Mouse (Mus musculus) lung, embryonic 14.5 days (tissue): ENCODE measurements around the gene 2810004N23Rik. TPM values are rescaled to one million over a fixed set of nuclear protein-coding genes. Genes with fewer than 3 reads are reported as not detected.
A peak's percentile ranks its signal among the peaks of the same experiment; 100 is the strongest.

Experiments used
- ATAC-seq: fragments of 200-750 bp; cut with Nextera tagmentation; 2 replicates; pipeline ENCODE4 v1.8.0; 2017; ENCODE audit warnings: mild to moderate bottlenecking, moderate TSS enrichment, moderate library complexity; ENCODE audit not compliant: insufficient read depth
- DNase-seq: peaks from one replicate; pipeline ENCODE4 v3.0.0-alpha.2; 2015
- H3K27ac ChIP-seq: fragments of 300-500 bp; sonication (generic); 2 replicates; pipeline ENCODE4 v1.5.1; 2014; ENCODE audit warnings: low read depth, mild to moderate bottlenecking, moderate library complexity
- H3K27me3 ChIP-seq: fragments of 300-500 bp; sonication (generic); 2 replicates; pipeline ENCODE4 v1.6.1; 2014; ENCODE audit warnings: low read length, control low read depth; ENCODE audit not compliant: insufficient read depth
- H3K36me3 ChIP-seq: fragments of 300-500 bp; sonication (generic); 2 replicates; pipeline ENCODE4 v1.6.1; 2014; ENCODE audit warnings: control low read depth; ENCODE audit not compliant: insufficient read depth
- H3K4me1 ChIP-seq: fragments of 300-500 bp; sonication (generic); 2 replicates; pipeline ENCODE4 v1.6.1; 2014; ENCODE audit warnings: antibody characterized with exemption, control low read depth; ENCODE audit not compliant: insufficient read depth
- H3K4me2 ChIP-seq: fragments of 300-500 bp; sonication (generic); 2 replicates; pipeline ENCODE4 v1.6.1; 2014; ENCODE audit warnings: mild to moderate bottlenecking
- H3K4me3 ChIP-seq: fragments of 300-500 bp; sonication (generic); 2 replicates; pipeline ENCODE4 v1.5.1; 2014; ENCODE audit warnings: low read depth, low read length
- H3K9ac ChIP-seq: fragments of 300-500 bp; sonication (generic); 2 replicates; pipeline ENCODE4 v1.6.1; 2014
- H3K9me3 ChIP-seq: fragments of 300-500 bp; sonication (generic); 2 replicates; pipeline ENCODE4 v1.6.1; 2016; ENCODE audit warnings: low read depth, low read length, control low read depth
- CTCF ChIP-seq: IDR thresholded peaks from 2 replicates; pipeline ENCODE4 v1.5.1; 2016; ENCODE audit warnings: antibody characterized with exemption, low read depth
- WGBS: fragments of 180-500 bp; shearing (Covaris S2); extraction: QIAGEN DNeasy Blood & Tissue Kit; methylation state at CpG from one replicate; pipeline ENCODE4 v1.1.7; 2014; 5-methylcytosine and 5-hydroxymethylcytosine counted together
- polyA plus RNA-seq: library from polyadenylated mRNA; unstranded; fragments of >200 nt; fragmentation: Nextera tagmentation; extraction: Ambion mirVana; gene quantifications from 2 replicates; pipeline ENCODE4 v1.2.1, GENCODE M21; 2014

Gene 2810004N23Rik
- polyA plus RNA-seq, 1 experiment from 2014 or later: 44.5 TPM

DNA sequence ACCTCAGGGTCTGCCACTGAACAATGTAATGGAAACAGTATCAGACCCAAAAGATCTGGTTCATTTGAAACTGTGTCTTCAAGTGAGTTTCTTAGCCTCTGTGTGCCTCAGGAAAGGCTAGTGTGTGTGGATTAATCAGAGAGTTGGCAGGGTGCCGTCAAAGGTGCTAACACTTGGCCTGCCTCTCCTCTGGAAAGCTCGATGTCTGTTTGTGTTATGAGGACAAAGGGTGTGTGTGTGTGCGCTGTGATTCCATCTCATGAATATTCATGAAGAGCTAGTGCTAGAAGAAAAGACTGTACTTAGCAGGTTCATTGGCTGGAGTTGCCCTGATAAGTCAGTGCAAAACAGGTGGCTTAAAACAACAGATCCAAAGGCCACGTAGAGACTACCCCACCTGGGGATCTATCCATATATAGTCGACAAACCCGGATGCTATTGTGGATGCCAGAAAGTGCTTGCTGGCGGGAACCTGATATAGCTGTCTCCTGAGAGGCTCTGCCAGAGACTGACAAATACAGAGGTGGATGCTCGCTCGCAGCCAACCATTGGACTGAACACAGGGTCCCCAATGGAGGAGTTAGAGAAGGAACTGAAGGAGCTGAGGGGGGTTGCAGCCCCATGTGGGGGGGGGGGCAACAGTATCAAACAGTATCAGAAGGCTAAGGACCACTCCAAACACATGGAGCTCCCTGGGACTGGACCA is 52.1 kb downstream of the 2810004N23Rik start:
- Histone ChIP-seq H3K9ac (no peak overlapping the region), H3K4me1 (no peaks in the 10 kb centered on the region), H3K27me3 (no peaks in the 10 kb centered on the region), H3K4me2 (no peak overlapping the region), H3K36me3 (no peaks in the 10 kb centered on the region), H3K27ac (no peak overlapping the region), H3K4me3 (no peak overlapping the region), H3K9me3 (no peaks in the 10 kb centered on the region)
- ATAC-seq: no peak
- WGBS: 37% methylated on average over 9 of the region's 9 CpGs
- TF ChIP-seq CTCF: no peak
- no peak for DNase-seq

DNA sequence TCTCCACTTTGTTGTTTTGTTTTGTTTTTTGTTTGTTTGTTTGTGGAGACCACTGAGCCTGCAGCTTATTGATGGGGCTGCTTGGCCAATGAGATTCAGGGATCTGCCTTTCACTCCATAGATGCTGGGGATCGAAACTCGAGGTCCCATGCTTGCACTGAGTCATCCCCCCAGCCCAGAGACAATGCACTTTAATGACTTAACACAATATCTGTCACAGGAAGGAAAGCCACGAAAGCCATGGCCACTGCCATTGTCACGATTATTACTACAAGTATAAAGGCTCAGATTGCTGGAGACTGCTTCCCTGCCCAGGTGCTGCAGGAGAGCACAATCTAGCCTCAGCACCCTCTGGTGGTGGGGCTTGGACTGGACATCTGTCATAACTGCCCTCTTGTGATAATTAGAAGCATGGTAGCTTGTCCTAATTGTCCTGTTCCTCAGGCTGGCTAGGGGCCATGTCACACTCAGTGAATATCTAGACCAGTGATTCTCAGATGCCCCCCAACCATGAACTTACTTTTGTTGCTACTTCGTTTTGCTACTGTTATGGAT is 52.8 kb downstream of the 2810004N23Rik start:
- TF ChIP-seq CTCF: peak; percentile 43

DNA sequence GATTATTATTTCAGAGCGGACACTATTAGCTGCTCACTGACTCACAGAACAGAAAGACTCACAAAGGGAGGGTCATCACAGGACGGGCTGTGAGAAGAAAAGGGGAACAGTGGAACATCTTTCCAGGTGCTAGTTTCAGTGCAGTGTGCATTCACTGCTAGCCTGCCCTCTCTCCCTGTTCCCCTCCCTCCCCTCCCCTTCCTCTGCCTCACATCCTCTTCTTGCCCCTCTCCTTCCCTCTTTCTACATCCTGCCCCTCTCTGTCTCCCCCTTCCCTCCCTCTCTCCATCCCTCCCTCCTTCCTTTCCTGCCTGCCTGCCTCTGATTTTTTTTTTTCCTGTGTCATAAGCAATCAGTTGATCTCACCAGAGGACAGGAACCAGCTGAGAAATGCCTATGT is 53.5 kb downstream of the 2810004N23Rik start:
- TF ChIP-seq CTCF: no peak
- no peak for DNase-seq
- Histone ChIP-seq H3K9me3 (no peaks in the 10 kb centered on the region), H3K4me3 (no peak overlapping the region), H3K27ac (no peak overlapping the region), H3K4me1 (no peaks in the 10 kb centered on the region), H3K36me3 (no peaks in the 10 kb centered on the region), H3K9ac (no peak overlapping the region), H3K27me3 (no peaks in the 10 kb centered on the region), H3K4me2 (no peak overlapping the region)
- no peak for ATAC-seq
- WGBS: 55% methylated on average over 2 of the region's 2 CpGs

More for the DNA sequence above, 52.8 kb downstream of the 2810004N23Rik start:
- Histone ChIP-seq H3K4me3 (no peak overlapping the region), H3K36me3 (no peaks in the 10 kb centered on the region), H3K4me2 (no peak overlapping the region), H3K9ac (no peak overlapping the region), H3K27ac (no peak overlapping the region), H3K27me3 (no peaks in the 10 kb centered on the region), H3K9me3 (no peaks in the 10 kb centered on the region), H3K4me1 (no peaks in the 10 kb centered on the region)
- WGBS: 52% methylated on average over 5 of the region's 5 CpGs
- ATAC-seq: no peak
- DNase-seq: no peak

DNA sequence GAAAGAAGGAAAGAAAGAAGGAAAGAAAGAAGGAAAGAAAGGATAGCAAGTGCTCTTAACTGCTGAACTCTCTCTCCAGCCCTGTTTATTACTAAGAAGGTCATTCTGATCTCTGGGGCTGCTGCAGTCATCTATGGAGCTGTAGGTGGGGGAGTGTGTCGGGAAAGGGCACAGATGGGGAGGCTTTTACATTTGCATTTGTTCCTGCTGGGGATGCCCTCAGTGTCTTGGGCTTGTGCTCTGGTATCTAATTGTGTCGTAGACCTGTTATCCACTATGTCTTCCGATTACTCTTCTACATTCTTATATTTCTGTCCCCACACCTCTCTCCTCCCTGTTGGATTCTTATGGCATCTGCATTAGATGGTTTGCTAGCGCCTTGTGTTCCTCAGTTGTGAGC is 56.9 kb downstream of the 2810004N23Rik start:
- no peaks in the 10 kb centered on the region for H3K9me3 ChIP-seq
- 81% methylated on average over 4 of the region's 4 CpGs for WGBS

DNA sequence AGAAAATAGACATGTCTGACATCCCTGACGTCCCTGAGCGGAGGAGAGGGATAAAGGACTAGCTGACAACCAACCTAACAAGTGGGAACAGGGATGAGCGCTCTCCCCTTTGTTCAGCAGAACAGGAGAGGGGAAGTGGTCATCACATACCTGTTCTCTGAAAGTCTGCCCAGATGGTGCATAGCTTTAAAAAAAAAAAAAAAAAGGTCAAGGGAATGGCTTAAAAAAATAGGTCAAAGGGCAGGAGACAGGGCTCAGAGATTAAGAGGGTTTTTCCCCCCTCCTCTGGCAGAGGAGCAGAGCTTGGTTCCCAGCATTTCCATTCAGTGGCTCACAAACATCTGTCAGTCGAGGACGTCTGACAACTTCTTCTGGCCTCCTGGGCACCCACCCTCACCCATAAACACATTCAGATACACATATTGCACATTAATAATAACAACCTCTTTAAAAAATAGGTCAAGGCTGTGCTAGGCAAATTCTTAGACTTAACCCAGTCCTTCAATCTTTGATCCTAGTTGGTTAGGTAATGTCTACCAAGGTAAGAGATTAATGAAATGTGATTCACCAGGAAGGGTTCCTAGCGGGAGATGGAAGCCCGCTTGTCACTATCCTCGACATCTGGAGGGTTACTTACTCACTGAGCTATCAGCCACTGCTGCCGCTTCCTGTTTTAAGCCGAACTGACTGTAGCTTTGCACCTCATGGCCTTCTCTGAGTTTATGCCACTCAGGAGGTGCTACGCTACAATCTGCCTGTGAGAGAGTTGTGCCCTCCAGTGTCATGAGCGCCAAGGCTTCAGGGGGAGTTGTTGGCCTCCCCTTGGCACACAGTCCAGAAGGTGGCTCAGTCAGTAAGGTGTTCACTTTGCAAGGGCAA is 58.9 kb downstream of the 2810004N23Rik start:
- no peak overlapping the region for H3K9ac ChIP-seq
- no peaks in the 10 kb centered on the region for H3K36me3 ChIP-seq
- H3K4me1 ChIP-seq: no peaks in the 10 kb centered on the region
- no peaks in the 10 kb centered on the region for H3K27me3 ChIP-seq
- H3K27ac ChIP-seq: no peak overlapping the region
- TF ChIP-seq CTCF: no peak
- 57% methylated on average over 12 of the region's 12 CpGs for WGBS
- ATAC-seq (no peak), DNase-seq (no peak)
- H3K9me3 ChIP-seq: no peaks in the 10 kb centered on the region
- no peak overlapping the region for H3K4me3 ChIP-seq
- no peak overlapping the region for H3K4me2 ChIP-seq

More for the DNA sequence above, 56.9 kb downstream of the 2810004N23Rik start:
- Histone ChIP-seq H3K9ac (no peak overlapping the region), H3K4me2 (no peak overlapping the region), H3K36me3 (no peaks in the 10 kb centered on the region), H3K4me3 (no peak overlapping the region), H3K27ac (no peak overlapping the region), H3K27me3 (no peaks in the 10 kb centered on the region), H3K4me1 (no peaks in the 10 kb centered on the region)
- no peak for ATAC-seq
- TF ChIP-seq CTCF: no peak
- no peak for DNase-seq

DNA sequence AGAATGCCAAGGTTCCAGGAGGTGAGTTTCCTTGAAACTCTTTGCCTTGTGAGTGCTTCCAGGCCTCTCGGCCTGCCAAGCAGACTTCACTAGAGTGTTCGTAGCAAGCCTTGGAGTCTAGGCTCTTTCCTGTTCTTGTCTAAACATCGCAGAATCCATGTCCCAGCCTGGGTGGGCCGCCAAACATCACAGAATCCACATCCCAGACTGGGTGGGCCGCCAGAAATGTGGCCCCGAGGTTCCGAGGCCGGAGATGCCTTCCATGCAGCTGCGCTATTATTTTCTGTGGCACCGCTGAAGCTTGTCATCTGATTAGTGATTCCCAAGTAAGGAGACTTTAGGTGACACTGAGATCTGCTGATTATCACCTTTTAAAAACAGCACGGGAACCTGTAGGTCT is 62.4 kb downstream of the 2810004N23Rik start:
- Histone ChIP-seq H3K9ac (no peak overlapping the region), H3K36me3 (no peaks in the 10 kb centered on the region), H3K27me3 (peaks cover 9% of the 10 kb centered on the region), H3K9me3 (no peaks in the 10 kb centered on the region), H3K4me3 (no peak overlapping the region), H3K27ac (no peak overlapping the region), H3K4me1 (no peaks in the 10 kb centered on the region), H3K4me2 (no peak overlapping the region)
- no peak for TF ChIP-seq CTCF
- DNase-seq (peak; percentile 37), ATAC-seq (no peak)
- 22% methylated on average over 11 of the region's 11 CpGs for WGBS
